Mouse (Mus musculus): ENCODE measurements around the gene Lsm7.

The Lsm7 gene

GRCm38 (mm10) chr10:80804340-80804739 is 50.7 kb downstream of the Lsm7 start:
- CTCF ChIA-PET: interaction anchor here in 3 of 4 experiments (0.7 to 8.6 kb wide), 3 partner anchors 57 to 94 kb away, joined by 3 to 142 read pairs (median 4); no protein-coding TSS in a partner anchor

GRCm38 (mm10) chr10:80802996-80803395 is 52.0 kb downstream of the Lsm7 start:
- CTCF ChIA-PET: no interaction called here
- POLR2A ChIA-PET: interaction anchor here in 2 of 4 experiments (0.5 to 1.4 kb wide), 2 partner anchors 11 to 93 kb away, joined by 5 read pairs; no protein-coding TSS in a partner anchor

More at GRCm38 (mm10) chr10:80804340-80804739, 50.7 kb downstream of the Lsm7 start:
- POLR2A ChIA-PET: interaction anchor here in 2 of 4 experiments (0.5 to 8.2 kb wide), 6 partner anchors 12 to 125 kb away, joined by 3 to 88 read pairs (median 16); partner anchors contain the start of gene Gadd45b (in 1 of the 2)
